Mouse (Mus musculus): Measurements from ENCODE around the gene Fignl2.

Fignl2 gene

GRCm38 (mm10) chr15:101008386-101009010, 69.9 kb downstream of the Fignl2 start:
- DNase-seq (ENCODE audit: low read depth): no peak

GRCm38 (mm10) chr15:101007236-101007635, 71.1 kb downstream of the Fignl2 start:
- no peak for DNase-seq (ENCODE audit: low read depth)

DNA sequence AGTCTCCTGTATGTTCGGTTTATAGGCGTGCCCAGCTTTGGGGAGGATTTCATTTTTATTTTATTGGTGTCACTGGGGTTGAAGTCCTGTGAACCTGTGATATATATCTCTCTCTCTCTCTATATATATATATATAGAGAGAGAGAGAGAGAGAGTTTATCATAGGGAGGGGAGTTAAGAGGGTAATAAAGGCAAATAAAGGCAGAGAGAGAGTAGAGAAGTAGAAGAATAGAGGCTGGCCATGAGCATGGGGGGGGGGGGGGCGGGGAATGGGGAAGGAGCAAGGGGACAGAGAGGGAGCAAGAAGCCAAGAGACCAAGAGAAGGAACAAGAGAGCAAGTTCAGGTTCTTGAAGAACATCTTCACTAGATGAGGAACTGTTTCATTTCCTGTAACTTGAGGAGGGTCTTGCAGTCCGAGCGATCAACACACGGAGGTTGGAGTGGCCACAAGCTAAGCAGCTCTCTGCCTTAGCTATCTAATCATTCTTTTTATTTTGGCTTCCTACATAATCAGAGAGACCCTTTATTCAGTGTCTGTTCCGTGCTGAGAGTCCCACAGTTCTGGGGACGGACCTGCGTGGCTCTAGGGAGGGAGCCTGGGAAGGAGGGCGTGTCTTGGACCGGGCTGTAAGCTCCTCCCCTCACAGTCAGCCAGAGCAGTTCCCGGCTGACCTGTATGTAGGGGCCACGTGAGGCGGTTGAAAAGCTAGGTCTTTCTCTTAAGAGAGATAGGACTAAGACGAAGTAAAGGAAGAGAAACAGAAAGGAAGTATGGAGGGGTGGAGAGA, 71.9 kb downstream of the Fignl2 start:
- DNase-seq (ENCODE audit: low read depth): no peak

GRCm38 (mm10) chr15:101005717-101006116, 72.7 kb downstream of the Fignl2 start:
- no peak for DNase-seq (ENCODE audit: low read depth)

- no peak for DNase-seq (ENCODE audit: low read depth)
Measured at GRCm38 (mm10) chr15:101004538-101004937, 73.8 kb downstream of the Fignl2 start.

DNA sequence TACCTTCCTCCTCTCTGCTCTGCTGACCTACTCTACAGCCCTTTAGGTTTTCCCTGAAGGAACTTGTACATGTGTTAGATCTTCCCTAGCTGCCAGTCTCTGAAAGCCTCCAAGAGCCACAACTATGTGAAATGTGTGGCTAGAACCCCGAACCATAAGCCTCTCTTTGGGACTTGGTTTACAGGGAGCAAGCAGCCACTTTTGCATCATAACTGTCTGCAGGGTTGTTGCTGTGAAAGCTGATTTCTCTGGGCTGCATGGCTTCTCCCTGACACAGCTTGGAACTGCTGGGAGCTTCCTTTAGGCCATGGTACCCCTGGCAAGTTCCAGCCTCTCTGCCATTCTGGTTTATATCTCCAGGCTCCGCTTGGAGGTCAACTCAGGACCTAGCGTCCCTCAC, 75.9 kb downstream of the Fignl2 start:
- DNase-seq (ENCODE audit: low read depth): no peak

GRCm38 (mm10) chr15:101001685-101002084, 76.7 kb downstream of the Fignl2 start:
- no peak for DNase-seq (ENCODE audit: low read depth)
